Mouse (Mus musculus) lung, postnatal 0 days (tissue): ENCODE measurements at regions not wholly inside any gene's neighbourhood (a gene's known extent, or its start where the extent isn't known, plus 50 kb on each side); places are given as distances from the start of the nearest gene placed in this dataset.

Experiments
- CTCF ChIP-seq: IDR thresholded peaks from 2 replicates; pipeline ENCODE4 v1.5.1; 2016; ENCODE audit warnings: antibody characterized with exemption, mild to moderate bottlenecking
- EP300 ChIP-seq: IDR thresholded peaks from 2 replicates; pipeline ENCODE4 v1.6.1; 2016; ENCODE audit warnings: antibody characterized with exemption, mild to moderate bottlenecking, control low read depth

DNA sequence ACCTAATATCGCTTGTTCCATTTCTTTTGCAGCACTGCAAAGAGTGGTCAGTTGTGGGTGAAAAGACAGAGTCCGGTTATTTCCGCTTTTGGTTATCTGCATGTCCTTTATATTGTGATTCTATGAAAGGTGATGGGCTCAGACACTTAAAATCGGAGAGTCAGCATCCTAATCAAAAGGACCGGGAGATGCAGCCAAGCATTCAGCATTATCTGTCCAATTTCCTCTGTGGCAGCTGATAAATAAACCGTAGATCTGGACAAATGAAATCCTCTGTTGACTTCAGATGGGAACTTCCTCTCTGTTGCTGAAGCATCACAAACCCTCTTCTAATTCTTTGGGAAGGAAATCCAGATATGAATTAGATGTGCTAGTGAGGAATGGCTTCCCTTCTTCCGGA lies 325.7 kb upstream of the Arrdc4 start:
- TF ChIP-seq CTCF (no peak), EP300 (no peak)
